Mouse (Mus musculus) layer of hippocampus, adult 11-12 months (tissue): Measurements from ENCODE around the gene Lss.

Source experiments
- DNase-seq: peaks from one replicate; pipeline ENCODE4 v3.0.0; 2022; ENCODE audit warnings: low spot score

Gene Lss

GRCm38 (mm10) chr10:76569996-76570685 lies 38.8 kb downstream of the Lss start:
- no peak for DNase-seq

- DNase-seq = no peak
Observed at GRCm38 (mm10) chr10:76571070-76571469, 39.7 kb downstream of the Lss start.

- DNase-seq = no peak
Observed at GRCm38 (mm10) chr10:76572151-76572550, 40.8 kb downstream of the Lss start.

- DNase-seq = no peak
Observed at GRCm38 (mm10) chr10:76575374-76575773, 44.0 kb downstream of the Lss start, which contains the start of gene Ftcd. Ftcd (plus strand) TSS chr10:76575648.

- no peak for DNase-seq
Observed at GRCm38 (mm10) chr10:76576920-76577319, 45.5 kb downstream of the Lss start.

- DNase-seq = no peak
Observed at GRCm38 (mm10) chr10:76584138-76584537, 52.8 kb downstream of the Lss start.

- DNase-seq = no peak
Observed at GRCm38 (mm10) chr10:76586190-76586589, 54.8 kb downstream of the Lss start.

- DNase-seq = no peak
Observed at GRCm38 (mm10) chr10:76590197-76590596, 58.8 kb downstream of the Lss start.

- DNase-seq = no peak
Observed at GRCm38 (mm10) chr10:76596338-76596737, 65.0 kb downstream of the Lss start.

- no peak for DNase-seq
Observed at GRCm38 (mm10) chr10:76602690-76603089, 71.3 kb downstream of the Lss start.
